Mouse (Mus musculus) c-Kit-negative CD71-positive TER-119-positive erythroid progenitor cells, embryonic 14.5 days (primary cell): ENCODE data around the gene Smyd3.
"Not testable (repeated sequence)": the region's sequence is repeated elsewhere in the genome, so short reads cannot be mapped to it uniquely, and the experiment has no call there.

Experiments used
- DNase-seq: peaks from one replicate; pipeline ENCODE4 v3.0.0-alpha.2; 2013; ENCODE audit warnings: low read depth, low spot score

The Smyd3 gene

DNA sequence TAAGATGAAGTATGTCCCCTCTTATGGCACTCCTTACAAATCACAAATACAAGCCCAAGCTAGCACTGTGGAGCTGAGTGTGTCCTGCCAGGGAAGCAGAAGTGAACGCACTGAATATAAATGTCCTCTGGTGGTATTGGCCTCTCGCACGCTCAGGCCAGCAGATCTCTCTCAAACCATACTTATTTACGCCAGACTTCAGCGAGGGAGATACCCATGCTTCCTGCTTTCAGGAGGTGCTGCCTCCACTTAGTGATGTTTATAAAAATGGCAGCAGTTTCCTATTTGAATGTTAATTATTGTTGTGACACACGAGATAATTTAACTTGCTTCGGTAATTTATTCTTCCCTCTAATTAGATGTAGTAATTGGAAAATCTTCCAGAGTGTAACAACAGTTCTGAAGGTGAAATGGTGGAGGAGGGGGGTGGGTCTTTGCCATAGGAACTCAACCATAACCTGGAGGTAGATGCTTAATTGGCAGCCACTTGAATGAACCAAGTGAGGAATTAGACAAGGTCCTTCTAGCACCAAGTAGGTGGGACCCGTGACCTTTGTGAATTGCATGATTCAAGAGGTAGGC is 224.0 kb downstream of the Smyd3 start:
- DNase-seq = no peak

DNA sequence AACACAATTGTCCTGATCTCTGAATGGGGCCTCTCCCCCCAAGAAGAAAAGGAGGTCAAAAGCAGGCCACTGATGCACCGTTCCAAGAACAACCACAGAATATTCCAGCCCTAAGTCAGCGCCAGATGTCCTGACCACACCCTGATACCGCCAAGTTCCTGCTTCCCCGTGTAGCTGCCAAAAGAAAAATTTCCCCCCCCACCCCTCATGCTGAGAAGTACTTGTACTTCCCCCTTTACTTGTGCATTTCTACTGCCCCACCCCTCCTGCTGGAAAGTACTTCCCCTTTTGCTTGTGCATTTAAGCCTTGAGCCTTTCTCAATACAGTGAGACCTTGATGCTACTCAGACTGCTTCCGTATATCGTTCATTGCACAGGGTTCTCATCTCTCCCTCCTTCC is 227.7 kb downstream of the Smyd3 start:
- not testable (repeated sequence) for DNase-seq

DNA sequence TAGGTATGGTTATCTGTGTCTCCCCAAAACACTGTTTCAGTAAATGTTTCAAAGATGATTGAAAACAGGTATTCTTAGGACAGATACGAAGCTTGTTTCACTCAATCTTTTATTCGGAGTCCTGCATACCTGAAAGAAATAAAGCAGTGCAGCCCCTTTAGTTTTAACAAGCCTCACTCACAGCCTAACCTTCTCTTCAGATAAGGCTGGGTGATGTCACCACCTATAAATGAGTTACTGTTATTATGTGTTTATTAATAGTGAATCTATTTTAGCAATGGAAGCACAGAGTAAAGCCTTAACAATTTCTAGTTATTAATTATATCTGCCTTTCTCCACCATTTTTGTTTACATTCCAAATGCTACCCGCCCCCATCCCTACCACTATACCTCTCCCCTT is 228.1 kb downstream of the Smyd3 start:
- DNase-seq = no peak

GRCm38 (mm10) chr1:179286748-179287147 is 231.1 kb downstream of the Smyd3 start:
- DNase-seq = no peak

- no peak for DNase-seq
Observed at GRCm38 (mm10) chr1:179282821-179283220, 235.0 kb downstream of the Smyd3 start.

GRCm38 (mm10) chr1:179281401-179282121 is 236.3 kb downstream of the Smyd3 start:
- DNase-seq = no peak

GRCm38 (mm10) chr1:179279116-179279515 is 238.7 kb downstream of the Smyd3 start:
- no peak for DNase-seq

GRCm38 (mm10) chr1:179277346-179277745 is 240.5 kb downstream of the Smyd3 start:
- DNase-seq = no peak

GRCm38 (mm10) chr1:179276866-179277265 is 241.0 kb downstream of the Smyd3 start:
- DNase-seq = no peak

- DNase-seq = no peak
Observed at GRCm38 (mm10) chr1:179272926-179273325, 244.9 kb downstream of the Smyd3 start.

- no peak for DNase-seq
Observed at GRCm38 (mm10) chr1:179272351-179272750, 245.5 kb downstream of the Smyd3 start.

DNA sequence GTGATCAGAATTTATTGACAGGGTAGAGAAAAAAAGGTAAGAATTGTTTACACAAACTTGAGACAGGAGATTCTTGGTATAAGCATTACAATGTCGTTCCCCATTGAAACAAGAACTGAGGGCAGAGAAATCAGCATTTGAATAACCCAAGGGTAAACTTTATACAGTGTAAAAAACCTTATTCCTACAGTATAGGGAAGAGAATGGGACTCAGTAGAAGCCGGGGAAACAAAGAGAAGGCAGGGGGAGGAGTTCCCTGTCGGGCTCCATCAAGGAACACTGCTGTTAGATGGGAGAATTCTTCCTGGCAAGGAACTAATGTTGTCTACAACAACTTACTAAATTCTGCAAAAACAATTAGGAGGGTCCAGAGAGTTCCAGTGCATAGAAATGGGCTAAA is 250.9 kb downstream of the Smyd3 start:
- no peak for DNase-seq

DNA sequence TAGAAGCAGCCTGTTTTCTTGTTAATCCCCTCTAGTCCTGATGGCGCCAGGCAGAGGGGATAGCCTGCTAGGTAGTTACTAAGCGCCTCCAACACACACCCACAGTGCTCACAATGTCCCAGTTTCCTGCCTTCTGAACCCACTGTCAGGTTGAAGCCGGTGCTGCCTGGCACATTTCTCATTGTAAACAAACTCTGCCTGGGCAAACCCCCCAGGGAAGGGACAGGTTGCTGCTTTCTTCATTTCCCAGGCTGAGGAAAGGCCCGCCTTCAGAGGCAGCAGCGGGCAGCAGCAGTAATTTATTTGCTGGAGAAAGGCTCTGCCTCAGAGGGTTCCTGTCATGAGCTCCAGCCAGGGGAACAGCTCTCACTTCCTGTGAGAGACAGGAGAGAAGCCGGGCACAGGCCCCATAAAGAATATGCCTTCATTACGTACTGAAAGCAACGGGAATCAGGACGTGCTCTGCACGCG is 256.3 kb downstream of the Smyd3 start:
- DNase-seq = no peak

- no peak for DNase-seq
Observed at GRCm38 (mm10) chr1:179255826-179256512, 261.9 kb downstream of the Smyd3 start.

GRCm38 (mm10) chr1:179254531-179254930 is 263.3 kb downstream of the Smyd3 start:
- no peak for DNase-seq

DNA sequence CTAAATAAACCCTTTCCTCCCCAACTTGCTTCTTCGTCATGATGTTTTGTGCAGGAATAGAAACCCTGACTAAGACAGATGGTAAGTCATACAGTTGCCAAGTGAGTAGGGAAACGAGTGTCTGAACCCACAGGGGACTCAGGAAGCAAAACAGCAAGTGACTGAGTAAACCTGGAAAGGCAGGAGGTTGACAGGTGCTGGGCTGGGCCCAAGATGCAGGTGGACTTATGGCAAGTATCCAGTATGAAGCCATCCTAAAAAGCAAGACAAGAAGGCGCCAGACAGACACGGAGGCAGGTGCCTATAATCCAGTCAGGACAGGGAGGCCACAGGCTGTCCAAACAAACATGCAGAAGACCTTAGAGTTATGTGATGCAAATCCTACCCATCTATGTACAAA is 265.2 kb downstream of the Smyd3 start:
- DNase-seq = no peak

GRCm38 (mm10) chr1:179250388-179250787 is 267.5 kb downstream of the Smyd3 start:
- DNase-seq = no peak

- DNase-seq = no peak
Observed at GRCm38 (mm10) chr1:179243554-179243953, 274.3 kb downstream of the Smyd3 start.

GRCm38 (mm10) chr1:179240663-179241279 is 277.1 kb downstream of the Smyd3 start:
- no peak for DNase-seq

- no peak for DNase-seq
Observed at GRCm38 (mm10) chr1:179238639-179239038, 279.2 kb downstream of the Smyd3 start.

DNA sequence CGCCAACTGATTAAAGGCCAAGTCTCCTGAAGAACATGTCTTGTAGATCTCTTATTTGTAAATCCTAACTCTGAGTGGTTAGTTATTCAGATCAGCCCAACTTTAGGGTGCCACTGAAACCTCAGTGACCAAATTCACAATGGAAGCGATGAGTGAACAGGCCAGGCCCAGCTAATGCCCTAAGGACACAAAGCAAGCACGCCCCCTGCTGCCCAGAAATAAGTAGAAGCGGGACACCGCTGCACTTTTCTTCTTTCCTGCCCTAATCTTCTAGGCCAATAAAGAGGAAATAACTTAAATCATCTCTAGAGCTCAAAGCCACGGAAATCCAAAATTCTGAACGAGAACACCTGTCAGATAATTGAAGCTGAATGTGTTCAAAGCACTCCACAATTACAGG is 279.9 kb downstream of the Smyd3 start:
- no peak for DNase-seq

- DNase-seq = no peak
Observed at GRCm38 (mm10) chr1:179236217-179236840, 281.5 kb downstream of the Smyd3 start.
